Mouse (Mus musculus) embryonic fibroblast, embryonic 13.5 days (primary cell): ENCODE results near the gene Haus3.

Source experiments
- CTCF ChIP-seq: IDR thresholded peaks from 2 replicates; pipeline ENCODE4 v1.5.1; 2011; ENCODE audit warnings: mild to moderate bottlenecking, control low read depth, low read length, moderate library complexity, borderline replicate concordance; ENCODE audit not compliant: insufficient read depth
- POLR2A ChIP-seq: IDR thresholded peaks from 2 replicates; pipeline ENCODE4 v1.6.1; 2011; ENCODE audit warnings: low read depth, mild to moderate bottlenecking, control low read depth, low read length, moderate library complexity

DNA sequence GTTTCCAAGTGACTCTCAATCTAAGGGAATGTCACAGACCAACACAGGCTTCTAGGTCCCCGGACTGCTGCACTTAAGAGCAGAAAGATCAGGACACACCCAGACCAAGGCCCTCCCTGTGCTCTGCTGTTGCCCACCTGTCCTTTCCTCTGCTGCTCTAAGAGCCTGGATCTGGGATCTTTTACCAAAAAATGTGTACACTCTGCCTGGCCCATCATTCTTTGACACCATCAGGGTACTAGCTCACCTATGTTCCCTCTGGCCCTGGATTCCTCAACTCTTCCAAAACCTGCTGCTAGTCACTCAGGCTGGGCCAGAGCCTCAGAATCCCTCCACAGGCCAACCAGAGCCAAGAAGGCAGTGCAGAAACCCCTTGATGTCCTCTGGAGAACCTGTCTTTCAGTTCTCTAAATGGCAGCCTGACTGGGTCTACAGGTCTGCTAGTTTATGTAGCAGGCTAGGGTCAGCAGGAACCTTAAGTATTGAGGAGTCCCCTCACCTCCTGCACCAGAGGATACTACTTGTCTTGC lies 15.8 kb upstream of the Haus3 start:
- no peak for TF ChIP-seq CTCF
- no peak for TF ChIP-seq POLR2A
